10 mouse cellular contexts compared by ENCODE assay signal in genomic region chrX:72012804-72013203, GRCm38 (mm10). TPM values are rescaled to one million over a fixed set of nuclear protein-coding genes. Genes with fewer than 3 reads are reported as not detected.
DNase-seq lines count a peak whose midpoint lies in the region; ATAC-seq lines count a peak whose summit lies in the region.
"Had no signal": no experiment of that assay in that cellular context is flagged by ENCODE, and none has a peak within 500 bp of the region (broad histone marks: within the 10 kb centered on the region; RNA-seq: fewer than 3 reads in every experiment).

No protein-coding gene starts in this region.

- peak; percentile 13 for DNase-seq in forebrain, embryonic 14.5 days (ENCODE audit: low spot score)
- peak; percentile 10 for DNase-seq in ovary, postnatal 36 days (ENCODE audit: low spot score)
- DNase-seq in ovary, adult 18-20 months (ENCODE audit: low spot score), result no peak
- peak; percentile 24 for DNase-seq in embryonic facial prominence, embryonic 11.5 days (ENCODE audit: low spot score)
- peak; percentile 43 to 51 for DNase-seq in left cerebral cortex, postnatal 14 days (ENCODE audit: low spot score in 2 of 2)
- DNase-seq in retina, postnatal 1 day, result peak; percentile 54

- no peak for ATAC-seq in forebrain, embryonic 14.5 days
- no peak for ATAC-seq in forebrain, embryonic 16.5 days
- no peak for ATAC-seq in embryonic facial prominence, embryonic 11.5 days (replicated peaks; ENCODE audit: insufficient number of reproducible peaks, low FRiP score, low TSS enrichment, low read depth)
- no peak for ATAC-seq in activated CD4-positive, CD25-positive, alpha-beta regulatory T cell, adult 4 months

- no peaks in the 10 kb centered on the region for H3K9me3 ChIP-seq in forebrain, embryonic 14.5 days (replicated peaks; ENCODE audit: control insufficient read depth, low read length)
- no peaks in the 10 kb centered on the region for H3K9me3 ChIP-seq in forebrain, embryonic 16.5 days (ENCODE audit: control insufficient read depth, low read length)
- H3K9me3 ChIP-seq in embryonic facial prominence, embryonic 11.5 days (replicated peaks; ENCODE audit: control insufficient read depth, low read length), result no peaks in the 10 kb centered on the region
- H3K9me3 ChIP-seq: liver, embryonic 15.5 days had no signal

- H3K36me3 ChIP-seq in forebrain, embryonic 14.5 days (ENCODE audit: control insufficient read depth, insufficient read depth, low read length), result no peaks in the 10 kb centered on the region
- H3K36me3 ChIP-seq in forebrain, embryonic 16.5 days (ENCODE audit: control insufficient read depth, insufficient read depth), result no peaks in the 10 kb centered on the region
- H3K36me3 ChIP-seq in embryonic facial prominence, embryonic 11.5 days (replicated peaks; ENCODE audit: control insufficient read depth, insufficient read depth, low read depth, low read length), result no peaks in the 10 kb centered on the region
- H3K36me3 ChIP-seq: liver, embryonic 15.5 days had no signal

- H3K27ac ChIP-seq in forebrain, embryonic 14.5 days (ENCODE audit: low read depth, low read length), result no peak overlapping the region
- no peak overlapping the region for H3K27ac ChIP-seq in forebrain, embryonic 16.5 days (ENCODE audit: low read length)
- no peak overlapping the region for H3K27ac ChIP-seq in embryonic facial prominence, embryonic 11.5 days (replicated peaks; ENCODE audit: low read depth, low read length)
- H3K27ac ChIP-seq: liver, embryonic 15.5 days had no signal

- no peaks in the 10 kb centered on the region for H3K4me1 ChIP-seq in forebrain, embryonic 14.5 days (ENCODE audit: control insufficient read depth, insufficient read depth, low read length)
- no peaks in the 10 kb centered on the region for H3K4me1 ChIP-seq in forebrain, embryonic 16.5 days (replicated peaks; ENCODE audit: control insufficient read depth, insufficient read depth, low read length)
- H3K4me1 ChIP-seq in embryonic facial prominence, embryonic 11.5 days (ENCODE audit: control insufficient read depth, insufficient read depth, low read length), result no peaks in the 10 kb centered on the region
- H3K4me1 ChIP-seq: liver, embryonic 15.5 days had no signal

- WGBS in forebrain, embryonic 14.5 days, result 42% methylated on average over 3 of the region's 3 CpGs
- 32% methylated on average over 3 of the region's 3 CpGs for WGBS in forebrain, embryonic 16.5 days
- 36% methylated on average over 3 of the region's 3 CpGs for WGBS in embryonic facial prominence, embryonic 11.5 days

- H3K27me3 ChIP-seq in forebrain, embryonic 14.5 days (replicated peaks; ENCODE audit: control insufficient read depth, insufficient read depth, low read length), result no peaks in the 10 kb centered on the region
- no peaks in the 10 kb centered on the region for H3K27me3 ChIP-seq in forebrain, embryonic 16.5 days (replicated peaks; ENCODE audit: control insufficient read depth, insufficient read depth, low read length)
- H3K27me3 ChIP-seq in embryonic facial prominence, embryonic 11.5 days (ENCODE audit: control insufficient read depth, insufficient read depth, low read length), result no peaks in the 10 kb centered on the region; the same call in 1 of the 2 replicates
- H3K27me3 ChIP-seq: liver, embryonic 15.5 days had no signal

- H3K4me3 ChIP-seq in forebrain, embryonic 14.5 days (ENCODE audit: low read depth, low read length), result no peak overlapping the region
- no peak overlapping the region for H3K4me3 ChIP-seq in forebrain, embryonic 16.5 days (replicated peaks; ENCODE audit: low read length)
- no peak overlapping the region for H3K4me3 ChIP-seq in embryonic facial prominence, embryonic 11.5 days (ENCODE audit: low read depth, low read length)
- H3K4me3 ChIP-seq: liver, embryonic 15.5 days had no signal

- H3K9ac ChIP-seq in forebrain, embryonic 14.5 days (ENCODE audit: low read length), result no peak overlapping the region
- H3K9ac ChIP-seq in forebrain, embryonic 16.5 days (replicated peaks; ENCODE audit: low read depth, low read length), result no peak overlapping the region
- H3K9ac ChIP-seq in embryonic facial prominence, embryonic 11.5 days (replicated peaks; ENCODE audit: low read length), result no peak overlapping the region
- H3K9ac ChIP-seq: liver, embryonic 15.5 days had no signal

- H3K4me2 ChIP-seq in forebrain, embryonic 14.5 days (ENCODE audit: low read length), result no peak overlapping the region
- H3K4me2 ChIP-seq in forebrain, embryonic 16.5 days (ENCODE audit: low read length), result no peak overlapping the region
- H3K4me2 ChIP-seq in embryonic facial prominence, embryonic 11.5 days (ENCODE audit: low read depth, low read length), result no peak overlapping the region
- H3K4me2 ChIP-seq: liver, embryonic 15.5 days had no signal

- intact Hi-C loops in left cerebral cortex, postnatal 14 days (cut with DNase I), result loop anchor here (5.0 kb wide), 1 partner anchor 809 kb away; no protein-coding TSS in a partner anchor

RNA-seq across cellular contexts. Expression of gene Cnga2, which starts 21.2 kb away (rescaled TPM):
- polyA plus RNA-seq in forebrain, embryonic 14.5 days (2014; fragmentation: Nextera tagmentation; extraction: Ambion mirVana), result not detected in 2 replicates
- 0.11 and 0.27 TPM in 2 replicates for polyA plus RNA-seq in forebrain, embryonic 16.5 days (2015; fragmentation: Nextera tagmentation; extraction: Ambion mirVana)
- 0.08 TPM in 1 of 2 replicates, not detected in the other for polyA plus RNA-seq in embryonic facial prominence, embryonic 11.5 days (2014; fragmentation: Nextera tagmentation; extraction: Ambion mirVana)
- under 1 TPM; 0.26 to 0.40 TPM for total RNA-seq in left cerebral cortex, postnatal 14 days (2021)
- polyA plus RNA-seq in activated CD4-positive, CD25-positive, alpha-beta regulatory T cell, adult 4 months (2017; shearing (Covaris generic)), result not detected
- total RNA-seq: gastrocnemius, adult 8-10 months had no signal
- polyA plus RNA-seq: liver, embryonic 15.5 days had no signal

RNA-seq across cellular contexts. Expression of gene Fate1, which starts 40.0 kb away (rescaled TPM):
- polyA plus RNA-seq in forebrain, embryonic 14.5 days (2014; fragmentation: Nextera tagmentation; extraction: Ambion mirVana), result not detected in 2 replicates
- not detected in 2 replicates for polyA plus RNA-seq in forebrain, embryonic 16.5 days (2015; fragmentation: Nextera tagmentation; extraction: Ambion mirVana)
- polyA plus RNA-seq in embryonic facial prominence, embryonic 11.5 days (2014; fragmentation: Nextera tagmentation; extraction: Ambion mirVana), result not detected in 2 replicates
- not detected for total RNA-seq in left cerebral cortex, postnatal 14 days (2021)
- polyA plus RNA-seq in activated CD4-positive, CD25-positive, alpha-beta regulatory T cell, adult 4 months (2017; shearing (Covaris generic)), result not detected
- total RNA-seq: gastrocnemius, adult 8-10 months had no signal
- polyA plus RNA-seq: liver, embryonic 15.5 days had no signal

RNA-seq across cellular contexts. Expression of gene Prrg3, which starts 50.4 kb away (rescaled TPM):
- polyA plus RNA-seq in forebrain, embryonic 14.5 days (2014; fragmentation: Nextera tagmentation; extraction: Ambion mirVana), result 4.9 and 7.5 TPM in 2 replicates
- 8.9 and 10.4 TPM in 2 replicates for polyA plus RNA-seq in forebrain, embryonic 16.5 days (2015; fragmentation: Nextera tagmentation; extraction: Ambion mirVana)
- polyA plus RNA-seq in embryonic facial prominence, embryonic 11.5 days (2014; fragmentation: Nextera tagmentation; extraction: Ambion mirVana), result 6.8 and 7.9 TPM in 2 replicates
- 10 to 100 TPM; 38.5 to 40.5 TPM for total RNA-seq in left cerebral cortex, postnatal 14 days (2021)
- polyA plus RNA-seq in activated CD4-positive, CD25-positive, alpha-beta regulatory T cell, adult 4 months (2017; shearing (Covaris generic)), result not detected
